Mouse (Mus musculus) kidney, adult 11 months (tissue): ENCODE measurements at regions not wholly inside any gene's neighbourhood (a gene's known extent, or its start where the extent isn't known, plus 50 kb on each side); places are given as distances from the start of the nearest gene placed in this dataset.

Source experiments
- DNase-seq: peaks from one replicate; pipeline ENCODE4 v3.0.0; 2022

DNA sequence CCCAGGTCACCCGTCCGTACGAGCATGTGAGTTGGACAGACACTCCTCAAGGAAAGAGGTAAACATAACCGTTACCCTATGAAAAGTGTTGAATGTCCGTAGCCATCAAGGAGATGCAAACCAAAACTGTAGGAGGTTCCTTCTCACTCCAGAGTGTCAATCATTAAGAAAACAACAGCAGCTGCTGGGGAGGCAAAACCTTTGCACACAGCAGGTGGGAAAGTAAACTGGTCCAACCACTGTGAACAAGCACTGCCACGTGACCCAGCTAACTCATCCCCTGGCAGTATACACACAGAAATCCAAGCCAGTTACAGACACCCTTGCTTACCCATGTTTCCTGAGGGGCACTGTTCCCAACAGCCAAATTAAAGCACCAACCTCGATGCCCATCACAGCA is 54.7 kb upstream of the Irx5 start:
- DNase-seq = no peak

DNA sequence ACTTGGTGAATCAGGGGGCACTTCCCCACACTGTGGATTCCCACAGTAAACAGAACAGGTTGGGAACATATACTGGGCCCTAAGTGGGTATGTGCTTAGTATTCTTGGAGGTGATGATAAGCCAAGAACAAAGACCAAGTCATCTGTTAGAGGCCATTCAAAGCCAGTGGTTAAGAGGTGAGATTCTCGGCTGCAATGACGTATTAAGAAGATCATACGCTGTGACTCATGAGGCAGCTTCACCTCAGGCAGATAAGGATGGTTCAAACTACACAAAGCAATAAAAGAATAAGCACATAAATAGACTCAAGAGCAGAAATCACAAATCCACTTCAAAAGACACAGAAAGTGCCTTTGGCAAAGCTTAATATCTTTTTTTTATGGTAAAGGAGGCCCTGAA is 56.4 kb upstream of the Irx5 start:
- DNase-seq = no peak

DNA sequence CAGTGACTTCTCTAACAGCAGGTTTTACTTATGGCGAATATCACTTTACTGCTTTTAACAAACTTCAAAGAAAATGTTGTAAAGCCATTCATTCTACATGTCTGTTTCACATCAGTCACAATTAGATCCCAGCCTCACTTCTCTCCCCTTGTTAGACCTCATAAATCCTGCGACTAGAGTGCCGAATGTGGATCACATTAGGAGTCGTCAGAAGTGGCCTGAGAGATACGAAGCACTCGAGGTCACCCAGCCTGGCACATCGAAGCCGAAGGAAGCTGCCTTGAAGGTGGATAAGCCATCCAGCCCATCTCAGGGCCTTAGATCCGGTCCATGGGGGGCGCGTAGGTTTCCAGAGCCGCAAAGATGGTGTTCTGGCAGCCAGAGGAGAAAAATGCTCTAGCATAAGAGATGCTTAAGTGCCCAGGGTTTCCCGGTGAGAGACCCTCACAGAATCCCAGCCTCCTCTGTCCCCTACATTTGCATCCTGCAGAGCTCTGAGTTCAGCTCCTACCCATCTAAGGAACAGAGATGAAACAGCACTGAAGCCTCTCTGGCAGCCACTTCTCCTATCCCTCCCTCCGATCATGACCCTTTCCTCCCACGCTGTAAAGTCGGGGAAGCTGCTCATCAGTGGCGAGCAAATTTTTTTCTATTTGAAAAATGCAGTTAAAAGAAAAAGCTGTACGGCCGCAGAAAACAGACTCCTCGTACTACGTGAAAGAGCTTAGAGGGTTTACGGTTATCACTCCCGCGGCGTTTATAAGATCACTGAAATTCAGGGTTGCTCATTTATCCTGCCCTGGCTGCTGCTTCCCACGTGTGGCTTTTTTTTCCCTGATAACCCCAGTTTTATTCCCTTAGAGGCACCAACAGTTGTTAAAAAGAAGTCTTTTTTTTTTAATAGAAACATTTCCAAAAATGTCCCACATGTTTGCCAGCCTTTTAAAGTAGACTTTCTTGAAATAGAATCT is 70.3 kb upstream of the Irx5 start:
- DNase-seq = no peak

DNA sequence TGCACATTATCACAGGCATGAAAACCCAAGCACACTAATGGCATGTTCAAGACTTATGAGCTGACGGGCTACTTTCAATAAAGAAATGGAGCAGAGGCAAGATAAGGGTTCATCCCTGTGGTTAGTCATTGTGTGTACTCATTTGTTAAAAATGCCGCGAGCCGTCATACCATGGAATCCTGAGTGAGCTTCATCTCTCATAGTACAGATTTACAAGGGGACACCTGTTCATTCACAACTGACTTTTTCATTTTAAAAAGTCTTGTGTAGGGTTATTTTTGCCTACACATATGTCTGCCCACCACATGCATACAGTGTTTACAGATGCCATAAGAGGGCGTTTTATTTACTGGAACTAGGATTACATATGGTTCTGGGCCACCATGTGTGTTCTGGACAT is 81.7 kb upstream of the Irx5 start:
- DNase-seq = no peak

GRCm38 (mm10) chr8:92272726-92273125 is 84.7 kb upstream of the Irx5 start:
- DNase-seq = no peak

DNA sequence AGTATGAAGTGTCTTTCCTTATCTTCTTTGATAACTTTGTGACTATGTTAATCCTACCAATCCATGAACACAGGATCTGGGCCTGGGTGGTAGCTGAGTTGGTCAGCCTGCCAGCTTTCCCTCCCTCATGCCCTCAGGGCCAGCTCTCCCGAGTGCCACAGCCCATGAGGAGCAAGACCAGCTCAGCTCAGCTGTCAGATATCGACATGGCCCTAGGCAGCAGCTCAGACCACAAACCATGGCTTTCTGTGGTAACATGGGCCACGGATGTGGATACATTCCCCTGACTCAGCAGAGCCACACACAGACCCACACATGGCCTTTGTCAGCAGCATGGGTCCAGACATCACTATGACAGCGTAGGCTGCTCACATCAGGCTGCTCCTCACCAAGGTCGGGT is 85.4 kb upstream of the Irx5 start:
- no peak for DNase-seq

DNA sequence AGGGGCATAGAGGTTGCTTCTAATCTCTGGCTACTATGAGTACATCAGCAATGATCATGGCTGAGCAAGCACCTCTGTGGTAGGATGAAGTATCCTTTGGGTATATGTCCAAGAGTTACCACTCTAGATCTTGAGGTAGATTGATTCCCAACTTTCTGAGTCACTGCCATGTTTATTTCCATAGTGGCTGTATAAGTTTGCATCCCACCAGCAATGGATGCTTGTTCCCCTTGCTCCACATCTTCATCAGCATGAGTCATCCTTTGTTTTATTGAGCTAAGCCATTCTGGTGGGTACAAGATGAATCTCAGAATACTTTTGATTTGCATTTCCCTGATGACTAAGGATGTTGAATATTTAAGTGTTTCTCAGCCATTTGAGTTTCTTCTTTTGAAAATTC is 86.8 kb upstream of the Irx5 start:
- DNase-seq = no peak

- DNase-seq = no peak
These were observed 90.0 kb upstream of the Irx5 start for GRCm38 (mm10) chr8:92267415-92267814.

- DNase-seq = no peak
These were observed 97.4 kb upstream of the Irx5 start for GRCm38 (mm10) chr8:92260056-92260455.

DNA sequence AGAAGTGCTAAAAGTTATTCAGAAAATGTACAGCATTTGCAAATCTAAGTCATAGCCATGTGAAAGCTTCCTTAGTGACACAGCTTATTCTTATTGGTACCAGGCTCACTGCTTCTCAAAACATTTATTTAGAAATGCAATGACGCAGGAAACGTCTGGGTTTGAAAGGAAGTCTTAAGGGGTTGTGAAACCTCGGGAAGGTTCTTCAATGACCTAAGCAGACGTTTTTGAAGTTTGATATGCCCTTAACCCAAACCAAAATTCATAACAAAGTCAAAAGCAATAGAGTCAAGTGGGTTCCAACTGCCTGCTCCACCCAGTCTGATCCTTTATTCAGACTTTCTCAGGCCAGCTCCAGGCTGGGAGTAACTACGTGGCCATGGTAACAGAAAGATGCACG is 99.2 kb upstream of the Irx5 start:
- DNase-seq = no peak

DNA sequence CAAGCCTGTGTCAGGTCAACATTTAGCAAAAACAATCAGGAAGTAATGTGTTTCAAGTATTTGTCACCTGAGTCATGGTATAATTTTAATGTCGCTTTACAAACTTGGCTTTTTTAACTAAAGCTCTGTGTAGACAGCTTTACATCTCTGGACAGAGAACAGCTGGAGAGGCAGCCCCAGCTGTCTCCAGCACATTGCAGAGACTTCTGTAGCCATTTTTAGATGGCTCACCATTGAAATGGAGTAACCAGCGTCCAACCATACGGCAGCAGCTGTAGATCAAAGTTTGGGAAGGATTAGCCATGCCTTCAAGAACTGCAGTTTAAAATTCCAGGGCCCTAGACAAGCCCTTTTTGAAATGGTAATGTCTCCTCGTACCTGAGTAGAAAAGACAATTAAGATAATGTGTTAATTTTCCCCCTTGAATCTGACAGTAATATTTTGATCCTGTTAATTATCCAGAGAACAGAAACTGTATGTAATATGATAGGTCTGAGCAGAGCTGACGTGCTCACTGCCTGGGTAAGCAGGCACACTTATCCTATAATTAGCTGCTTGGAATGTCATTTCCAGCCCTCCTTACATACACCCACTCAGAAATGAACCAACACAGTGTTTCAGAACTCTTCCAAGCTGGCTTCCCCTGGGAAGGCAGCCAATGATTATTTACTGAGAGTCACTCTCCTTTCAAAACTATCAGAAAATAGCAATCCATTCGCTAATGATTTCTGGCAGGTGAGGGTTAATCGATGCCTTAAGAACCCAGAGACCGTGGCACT is 104.6 kb upstream of the Irx5 start:
- no peak for DNase-seq

GRCm38 (mm10) chr8:92246301-92246700 is 111.1 kb upstream of the Irx5 start:
- no peak for DNase-seq

- DNase-seq = no peak
These were observed 116.6 kb upstream of the Irx5 start for GRCm38 (mm10) chr8:92240686-92241275.

GRCm38 (mm10) chr8:92231326-92232225 is 125.8 kb upstream of the Irx5 start:
- DNase-seq = no peak

DNA sequence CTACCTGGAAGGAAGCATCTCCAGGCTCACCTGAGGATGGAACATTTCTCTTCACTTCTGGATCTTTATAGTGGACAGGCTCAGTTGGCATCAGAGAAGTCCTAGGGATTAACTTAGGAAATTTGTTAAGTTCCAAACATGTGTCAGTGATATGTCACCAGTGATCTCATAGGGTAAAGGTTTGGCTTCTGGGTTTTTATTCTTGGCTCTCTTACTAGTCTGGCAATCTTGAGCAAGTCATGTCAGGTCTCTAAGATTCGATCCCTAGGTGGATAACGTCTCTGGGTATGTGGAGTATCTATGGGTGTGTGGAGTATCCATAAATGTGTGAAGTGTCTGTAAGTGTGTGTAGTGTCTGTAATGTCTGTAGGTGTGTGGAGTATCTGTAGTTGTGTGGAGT is 127.9 kb upstream of the Irx5 start:
- no peak for DNase-seq

- DNase-seq = no peak
These were observed 132.5 kb upstream of the Irx5 start for GRCm38 (mm10) chr8:92224929-92225328.

DNA sequence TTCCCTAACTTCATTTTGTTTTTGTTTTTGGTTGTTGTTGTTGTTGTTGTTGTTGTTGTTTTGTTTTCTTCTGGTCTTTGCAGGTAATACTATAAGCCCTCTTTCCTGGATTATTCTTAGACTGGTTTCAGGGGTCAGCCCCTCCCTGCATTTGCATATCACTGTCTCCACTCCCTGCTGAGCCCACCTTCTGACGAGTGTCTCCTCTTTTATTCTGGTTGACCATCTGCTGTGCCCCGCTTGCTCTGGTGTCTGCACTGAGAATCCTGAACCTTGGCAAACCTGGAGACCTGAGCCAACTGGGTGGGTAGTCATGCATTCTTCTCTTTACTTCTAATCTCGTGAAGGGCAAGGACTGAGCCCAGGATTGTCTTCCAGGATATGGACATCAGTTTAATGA is 134.4 kb upstream of the Irx5 start:
- no peak for DNase-seq

DNA sequence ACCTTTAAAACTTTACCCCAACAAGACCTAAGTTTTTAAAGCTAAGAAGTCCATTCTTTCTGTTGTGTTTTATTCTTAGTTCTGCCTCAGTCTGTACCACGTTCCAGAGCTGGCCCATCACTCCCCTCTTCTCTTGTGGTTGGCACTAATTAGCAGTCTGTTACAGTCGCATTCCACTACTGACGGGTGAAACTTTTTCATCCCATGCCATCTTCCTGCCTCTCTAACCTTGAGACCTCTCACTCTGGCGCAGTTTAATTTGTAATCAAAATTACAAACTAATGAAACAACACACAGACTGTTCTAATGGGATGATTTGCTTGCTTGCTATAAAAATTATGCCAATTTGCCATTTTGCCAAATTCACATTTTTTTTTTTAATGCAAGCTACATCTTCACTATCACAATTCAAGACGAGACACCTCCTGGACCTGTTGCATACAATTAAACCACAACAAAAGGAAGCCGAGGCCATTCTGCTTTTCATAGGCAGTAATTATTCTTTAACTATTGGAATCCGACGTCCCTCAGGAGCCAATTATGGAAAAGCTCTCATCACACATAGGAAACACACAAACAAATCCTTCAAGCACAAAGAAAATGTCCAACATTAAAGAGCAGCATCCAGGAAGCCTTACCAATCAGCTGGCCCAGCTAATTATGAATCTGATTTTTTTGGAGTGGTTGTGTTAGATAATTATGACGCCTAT is 138.1 kb upstream of the Irx5 start:
- no peak for DNase-seq

DNA sequence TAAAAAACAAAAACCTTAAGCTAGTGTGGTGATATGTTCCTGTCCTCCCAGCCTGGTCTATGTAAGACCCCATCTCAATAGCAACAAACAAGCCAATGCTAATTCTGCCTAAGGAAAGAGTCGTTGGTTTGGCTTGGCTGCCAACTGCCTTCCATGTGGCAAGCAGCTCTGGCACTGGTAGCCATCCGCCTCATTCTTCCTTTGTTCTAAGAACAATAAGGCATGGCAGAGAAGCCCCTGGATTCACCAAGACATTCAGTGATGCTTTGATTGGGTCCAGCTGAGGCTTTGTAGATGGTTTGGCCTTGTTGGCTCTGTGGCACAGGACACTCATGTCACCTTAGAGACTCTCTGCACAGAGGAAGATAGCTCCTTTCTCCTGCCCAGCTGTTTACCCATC is 139.9 kb upstream of the Irx5 start:
- DNase-seq = no peak

DNA sequence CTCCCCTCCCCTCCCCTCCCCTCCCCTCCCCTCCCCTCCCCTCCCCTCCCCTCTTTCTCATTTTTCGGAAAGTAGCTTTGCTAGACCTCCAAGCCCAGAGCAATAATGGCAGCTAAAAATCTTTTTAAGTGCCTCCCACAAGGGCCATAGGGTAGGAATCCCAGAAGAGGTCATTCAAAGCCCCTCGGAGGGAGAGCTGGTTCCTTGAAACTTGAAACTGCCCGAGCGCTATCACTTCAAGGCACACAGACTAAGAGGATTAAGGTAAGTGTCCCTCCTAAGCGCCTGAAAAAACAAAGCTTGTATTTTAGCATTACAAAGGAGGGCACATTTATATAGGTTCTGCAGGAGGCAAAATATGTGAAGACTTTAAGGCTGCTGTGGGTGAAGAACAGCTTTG is 141.2 kb upstream of the Irx5 start:
- DNase-seq = no peak

DNA sequence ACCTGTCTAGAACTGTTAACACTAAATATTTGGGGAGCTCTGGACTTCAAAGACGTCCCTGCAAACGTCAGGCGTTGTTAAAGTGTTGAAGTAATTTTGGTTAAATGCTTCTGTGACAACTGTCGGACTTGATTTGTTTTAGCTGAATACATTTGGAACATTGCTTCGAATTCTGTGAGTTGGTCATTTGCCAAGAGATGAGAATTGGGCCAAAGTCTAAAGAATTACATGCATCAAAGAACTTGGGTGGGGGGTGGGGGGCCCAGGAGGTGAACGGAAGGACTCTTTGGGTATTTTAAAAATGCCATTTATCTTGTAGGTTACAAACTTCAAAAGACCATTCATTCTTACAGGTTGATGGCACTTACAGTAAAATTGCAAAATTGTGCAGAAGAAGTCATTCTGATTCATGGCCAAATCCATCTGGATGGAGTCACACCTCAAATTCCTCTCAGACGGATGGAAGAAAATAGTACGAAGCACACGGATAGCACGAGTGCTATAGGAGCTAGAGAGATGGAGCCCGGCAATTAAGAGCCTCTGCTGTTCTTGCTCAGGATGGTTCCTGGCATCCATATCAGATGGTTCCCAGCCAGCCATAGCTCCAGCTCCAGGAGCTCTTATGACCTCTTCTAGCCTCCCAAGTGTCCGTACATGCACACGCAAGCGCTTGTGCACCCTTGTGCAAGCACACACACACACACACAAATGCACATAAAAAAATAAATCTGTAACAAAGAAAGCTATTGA is 144.5 kb upstream of the Irx5 start:
- no peak for DNase-seq
